Mouse (Mus musculus): ENCODE results near the gene Pkp4.

DNA sequence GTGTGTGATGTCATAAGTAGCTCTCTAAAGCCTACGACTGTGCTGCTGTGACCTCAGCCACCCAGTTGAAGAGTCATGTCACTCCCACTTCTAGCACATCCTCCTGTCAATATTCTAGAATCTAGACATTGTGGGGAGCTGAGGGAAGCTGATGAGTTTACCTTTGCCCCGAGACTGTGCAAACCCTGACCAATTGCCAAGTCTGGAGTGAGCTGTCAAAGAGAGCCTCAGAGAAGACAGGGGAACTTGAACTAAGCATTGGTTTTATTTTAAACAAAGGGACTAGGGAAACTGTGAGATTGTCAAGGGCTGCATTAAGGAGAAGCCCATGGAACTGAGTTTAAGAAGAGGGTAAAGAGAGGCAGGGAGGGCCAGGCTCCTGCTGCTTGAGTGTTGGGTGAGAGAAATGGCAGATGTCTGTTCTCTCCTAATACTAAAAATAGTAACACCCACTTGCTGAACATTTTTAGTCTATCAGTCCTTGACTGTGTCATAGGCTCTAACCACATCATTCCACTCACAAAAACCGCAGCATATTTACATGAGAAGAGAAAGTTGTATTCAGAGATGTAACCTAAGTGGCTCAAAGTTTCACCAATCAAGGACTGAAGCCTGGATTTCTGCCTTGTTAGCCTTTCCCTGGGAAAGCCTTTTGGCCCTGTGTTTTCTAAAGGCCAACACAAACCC lies 203.6 kb downstream of the Pkp4 start:
- TF ChIP-seq POLR2A (IDR thresholded peaks at IDR 0.05; ENCODE audit: extremely low read depth, insufficient read depth, low read length), result no peak
- no peak for TF ChIP-seq CTCF (IDR thresholded peaks at IDR 0.05; ENCODE audit: extremely low read depth, insufficient read depth, low read length)

All from cortical plate, adult 2 months (tissue).